Mouse (Mus musculus): ENCODE measurements around the gene Rbm39. TPM values are rescaled to one million over a fixed set of nuclear protein-coding genes. Genes with fewer than 3 reads are reported as not detected.

The Rbm39 gene
- polyA plus RNA-seq, 1 experiment from 2014 or later = 701 TPM

DNA sequence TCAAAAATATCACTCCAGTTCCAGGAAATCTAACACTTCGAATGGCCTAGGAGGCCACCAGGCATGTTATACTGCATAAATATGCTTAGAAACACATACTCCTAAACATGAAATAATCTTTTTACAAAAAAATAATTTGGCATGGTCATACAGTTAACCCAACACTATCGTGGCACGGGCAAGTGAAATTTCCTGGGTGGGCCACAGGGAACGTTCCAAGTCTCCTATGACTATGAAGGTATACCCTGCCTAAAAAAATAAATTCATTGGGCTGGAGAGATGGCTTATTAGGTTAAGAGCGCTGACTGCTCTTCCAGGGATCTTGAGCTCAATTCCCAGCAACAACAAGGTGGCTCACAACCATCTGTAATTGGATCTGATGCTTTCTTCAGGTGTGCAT, 13.5 kb downstream of the Rbm39 start:
- no peak for TF ChIP-seq CTCF (IDR thresholded peaks at IDR 0.05; ENCODE audit: low read depth)
- H3K27me3 ChIP-seq (ENCODE audit: insufficient read depth, low read length) = no peaks in the 10 kb centered on the region
- H3K4me1 ChIP-seq (replicated peaks; ENCODE audit: insufficient read depth, low read length) = no peaks in the 10 kb centered on the region
- ATAC-seq (replicated peaks; ENCODE audit: low FRiP score, low read depth) = no peak
- no peak overlapping the region for H3K4me3 ChIP-seq (replicated peaks; ENCODE audit: low read depth, low read length)
- peaks cover 60% of the 10 kb centered on the region for H3K36me3 ChIP-seq (ENCODE audit: insufficient read depth, low read length)
- H3K9ac ChIP-seq (ENCODE audit: low read depth, low read length) = no peak overlapping the region
- no peak overlapping the region for H3K27ac ChIP-seq
- DNase-seq (ENCODE audit: low spot score) = no peak
- no peak overlapping the region for H3K4me2 ChIP-seq (ENCODE audit: low read length)
- no peaks in the 10 kb centered on the region for H3K9me3 ChIP-seq (replicated peaks; ENCODE audit: low read length)
- WGBS = 92% methylated on average over 5 of the region's 5 CpGs

DNA sequence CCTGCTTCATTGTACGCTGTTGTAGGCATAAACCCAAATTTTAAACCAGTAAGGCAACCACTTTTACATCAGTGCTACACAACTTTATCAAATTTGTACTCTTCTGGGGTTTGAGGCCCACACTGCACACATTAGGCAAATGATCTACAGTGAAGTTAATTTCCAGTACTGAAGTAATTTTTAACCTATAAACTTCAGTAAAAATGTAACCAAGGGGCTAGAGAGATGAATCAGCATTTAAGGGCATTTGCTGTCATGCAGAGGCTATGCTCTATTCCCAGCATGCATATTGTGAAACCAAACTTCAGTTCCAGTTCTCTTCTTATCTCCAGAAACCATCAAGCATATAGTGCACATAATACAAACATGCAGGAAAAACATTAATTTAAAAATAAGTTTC, 14.6 kb downstream of the Rbm39 start:
- Histone ChIP-seq H3K4me2 (ENCODE audit: low read length) (no peak overlapping the region), H3K9ac (ENCODE audit: low read depth, low read length) (no peak overlapping the region), H3K27me3 (ENCODE audit: insufficient read depth, low read length) (no peaks in the 10 kb centered on the region), H3K27ac (no peak overlapping the region; the same call in 1 of the 2 replicates), H3K9me3 (replicated peaks; ENCODE audit: low read length) (no peaks in the 10 kb centered on the region), H3K36me3 (ENCODE audit: insufficient read depth, low read length) (peaks cover 60% of the 10 kb centered on the region), H3K4me3 (replicated peaks; ENCODE audit: low read depth, low read length) (no peak overlapping the region), H3K4me1 (replicated peaks; ENCODE audit: insufficient read depth, low read length) (no peaks in the 10 kb centered on the region)
- DNase-seq (ENCODE audit: low spot score) (no peak), ATAC-seq (replicated peaks; ENCODE audit: low FRiP score, low read depth) (peak; percentile 55; the same call in 1 of the 2 replicates)
- WGBS = 91% methylated on average over 1 of the region's 1 CpGs
- no peak for TF ChIP-seq CTCF (IDR thresholded peaks at IDR 0.05; ENCODE audit: low read depth)

DNA sequence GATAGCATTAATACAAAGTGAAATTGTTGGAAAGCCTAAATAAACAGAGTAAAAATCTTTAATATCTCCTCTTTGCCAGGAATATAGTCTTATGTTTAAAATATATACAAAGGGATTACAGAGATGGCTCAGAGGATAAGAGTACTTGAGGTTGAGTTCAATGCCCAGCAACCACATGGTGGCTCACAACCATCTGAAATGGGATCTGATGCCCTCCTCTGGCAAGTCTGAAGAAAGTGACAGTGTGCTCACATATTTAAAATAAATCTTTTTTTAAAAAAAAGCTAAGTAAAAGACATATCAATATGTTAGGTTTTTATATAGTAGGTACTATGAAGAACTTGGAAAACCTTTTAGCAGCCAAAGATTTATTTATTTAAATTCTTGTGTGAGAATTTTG, 28.5 kb downstream of the Rbm39 start:
- no peaks in the 10 kb centered on the region for H3K4me1 ChIP-seq (replicated peaks; ENCODE audit: insufficient read depth, low read length)
- H3K27ac ChIP-seq = no peak overlapping the region
- no peak overlapping the region for H3K4me2 ChIP-seq (ENCODE audit: low read length)
- peaks cover 52% of the 10 kb centered on the region for H3K36me3 ChIP-seq (ENCODE audit: insufficient read depth, low read length)
- ATAC-seq (replicated peaks; ENCODE audit: low FRiP score, low read depth) (no peak), DNase-seq (ENCODE audit: low spot score) (no peak)
- no peaks in the 10 kb centered on the region for H3K27me3 ChIP-seq (ENCODE audit: insufficient read depth, low read length)
- TF ChIP-seq CTCF (IDR thresholded peaks at IDR 0.05; ENCODE audit: low read depth) = 0 out of 2 replicates have a peak, but pooled peaks have one; percentile 24
- H3K4me3 ChIP-seq (replicated peaks; ENCODE audit: low read depth, low read length) = no peak overlapping the region
- H3K9ac ChIP-seq (ENCODE audit: low read depth, low read length) = no peak overlapping the region
- no peaks in the 10 kb centered on the region for H3K9me3 ChIP-seq (replicated peaks; ENCODE audit: low read length)

DNA sequence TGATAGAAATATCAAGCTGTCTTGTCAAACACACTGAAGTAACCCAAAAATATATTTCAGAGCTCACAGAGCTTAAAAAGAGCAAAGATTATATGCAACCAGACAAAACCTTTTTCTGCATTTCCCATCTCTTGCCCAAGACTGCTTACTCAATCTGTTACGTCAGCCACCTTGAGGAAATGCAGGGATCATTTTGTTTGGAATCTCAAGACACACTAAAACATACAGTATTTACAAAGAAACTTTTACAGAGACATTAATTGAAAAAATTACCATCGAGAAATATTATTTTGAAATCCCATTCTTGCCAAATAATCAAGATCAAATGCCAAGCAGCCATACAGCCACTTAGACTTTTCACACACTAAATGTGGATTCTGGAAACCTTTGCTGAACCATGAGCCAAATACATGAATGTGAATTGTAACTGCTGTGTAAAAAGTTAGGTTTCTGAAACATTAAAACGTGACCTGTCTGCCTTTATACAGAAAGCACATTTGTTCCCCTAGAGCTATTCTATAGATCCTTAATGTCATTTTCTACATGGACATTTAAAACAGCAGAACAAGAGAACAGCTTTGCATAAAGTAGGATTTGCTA, 32.6 kb downstream of the Rbm39 start:
- DNase-seq (ENCODE audit: low spot score) (no peak), ATAC-seq (replicated peaks; ENCODE audit: low FRiP score, low read depth) (no peak)
- TF ChIP-seq CTCF (IDR thresholded peaks at IDR 0.05; ENCODE audit: low read depth) = no peak
- H3K9ac ChIP-seq (ENCODE audit: low read depth, low read length) = no peak overlapping the region
- H3K27me3 ChIP-seq (ENCODE audit: insufficient read depth, low read length) = no peaks in the 10 kb centered on the region
- no peaks in the 10 kb centered on the region for H3K9me3 ChIP-seq (replicated peaks; ENCODE audit: low read length)
- WGBS = 89% methylated on average over 3 of the region's 3 CpGs
- peaks cover 3% of the 10 kb centered on the region; the same call in 1 of the 2 replicates for H3K4me1 ChIP-seq (replicated peaks; ENCODE audit: insufficient read depth, low read length)
- H3K27ac ChIP-seq = no peak overlapping the region
- H3K4me2 ChIP-seq (ENCODE audit: low read length) = no peak overlapping the region
- H3K4me3 ChIP-seq (replicated peaks; ENCODE audit: low read depth, low read length) = no peak overlapping the region
- peaks cover 31% of the 10 kb centered on the region for H3K36me3 ChIP-seq (ENCODE audit: insufficient read depth, low read length)

DNA sequence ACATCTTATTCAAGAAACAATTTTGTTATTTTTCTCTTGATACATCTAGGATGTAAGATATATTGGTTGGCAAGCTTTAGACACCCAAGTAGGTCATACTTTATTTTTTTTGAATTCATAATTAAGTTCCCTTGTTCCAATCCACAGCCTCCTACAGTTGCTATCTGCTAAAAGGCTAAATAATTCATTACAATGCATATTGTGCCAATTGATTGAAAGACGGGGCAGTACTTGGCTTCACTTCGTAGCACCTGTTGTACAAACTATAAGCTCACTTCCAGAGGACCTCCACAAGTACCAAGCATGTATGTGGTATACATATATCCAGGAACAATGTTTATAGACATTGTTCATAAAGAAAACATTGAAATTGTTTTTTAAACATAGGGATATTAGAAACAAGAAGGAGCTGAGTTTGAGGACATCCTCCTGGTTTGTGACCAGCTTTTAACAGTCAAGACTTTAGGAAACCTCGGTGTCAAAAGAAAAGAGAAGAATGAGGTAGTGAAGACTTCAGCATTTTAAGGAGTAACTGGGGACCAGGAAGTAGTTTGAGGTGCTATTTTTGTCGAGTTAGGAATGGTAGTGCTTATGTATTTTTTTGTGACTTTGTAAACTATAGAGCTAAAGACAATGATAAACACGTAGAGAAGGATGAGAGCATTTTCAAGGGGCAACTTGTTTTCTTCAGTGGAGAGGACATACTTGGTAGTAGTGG, 33.6 kb downstream of the Rbm39 start:
- H3K9ac ChIP-seq (ENCODE audit: low read depth, low read length) = no peak overlapping the region
- H3K27me3 ChIP-seq (ENCODE audit: insufficient read depth, low read length) = no peaks in the 10 kb centered on the region
- WGBS = 73% methylated on average over 5 of the region's 5 CpGs

DNA sequence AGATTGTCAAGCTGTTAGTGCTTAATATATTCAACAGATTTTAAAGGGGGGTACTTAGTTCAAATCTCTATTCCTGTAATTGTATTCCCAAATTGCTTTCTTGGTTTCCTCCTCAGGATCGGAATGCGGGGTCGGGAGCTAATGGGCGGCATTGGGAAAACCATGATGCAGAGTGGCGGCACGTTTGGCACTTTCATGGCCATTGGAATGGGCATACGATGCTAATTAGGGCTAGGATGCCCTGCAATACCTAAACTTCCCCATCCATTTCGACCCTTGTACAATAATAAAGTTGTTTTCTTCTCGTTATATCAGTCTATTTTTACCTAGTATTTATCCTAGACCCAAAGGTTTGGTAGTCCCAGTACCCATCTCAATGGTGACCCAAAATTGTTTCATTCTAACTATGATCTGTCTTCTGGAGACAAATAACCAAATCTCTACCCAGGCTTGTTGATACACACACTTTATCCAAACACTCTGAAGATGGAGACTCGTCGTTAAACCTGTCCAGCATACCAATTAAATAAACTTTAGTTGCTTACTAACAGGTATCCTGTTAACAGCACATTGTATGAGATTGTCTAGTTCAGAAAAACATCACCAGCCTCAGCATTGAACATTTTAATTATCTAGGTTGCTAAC, 34.4 kb downstream of the Rbm39 start:
- peaks cover 26% of the 10 kb centered on the region for H3K36me3 ChIP-seq (ENCODE audit: insufficient read depth, low read length)
- H3K4me2 ChIP-seq (ENCODE audit: low read length) = peak overlapping the region; percentile 86; the same call in 1 of the 2 replicates
- no peaks in the 10 kb centered on the region for H3K9me3 ChIP-seq (replicated peaks; ENCODE audit: low read length)
- no peak for DNase-seq (ENCODE audit: low spot score)
- no peaks in the 10 kb centered on the region for H3K27me3 ChIP-seq (ENCODE audit: insufficient read depth, low read length)
- WGBS = 60% methylated on average over 11 of the region's 11 CpGs
- no peak overlapping the region for H3K9ac ChIP-seq (ENCODE audit: low read depth, low read length)
- TF ChIP-seq CTCF (IDR thresholded peaks at IDR 0.05; ENCODE audit: low read depth) = no peak
- H3K4me3 ChIP-seq (replicated peaks; ENCODE audit: low read depth, low read length) = no peak overlapping the region
- no peak overlapping the region for H3K27ac ChIP-seq
- ATAC-seq (replicated peaks; ENCODE audit: low FRiP score, low read depth) = no peak
- H3K4me1 ChIP-seq (replicated peaks; ENCODE audit: insufficient read depth, low read length) = peaks cover 3% of the 10 kb centered on the region; the same call in 1 of the 2 replicates

More for the DNA sequence above, 33.6 kb downstream of the Rbm39 start:
- H3K4me2 ChIP-seq (ENCODE audit: low read length) = no peak overlapping the region
- ATAC-seq (replicated peaks; ENCODE audit: low FRiP score, low read depth) (no peak), DNase-seq (ENCODE audit: low spot score) (peak; percentile 19)
- H3K9me3 ChIP-seq (replicated peaks; ENCODE audit: low read length) = no peaks in the 10 kb centered on the region
- peaks cover 28% of the 10 kb centered on the region for H3K36me3 ChIP-seq (ENCODE audit: insufficient read depth, low read length)
- no peak overlapping the region for H3K4me3 ChIP-seq (replicated peaks; ENCODE audit: low read depth, low read length)
- TF ChIP-seq CTCF (IDR thresholded peaks at IDR 0.05; ENCODE audit: low read depth) = no peak
- H3K27ac ChIP-seq = no peak overlapping the region; the same call in 1 of the 2 replicates
- H3K4me1 ChIP-seq (replicated peaks; ENCODE audit: insufficient read depth, low read length) = peaks cover 3% of the 10 kb centered on the region; the same call in 1 of the 2 replicates
